Mouse (Mus musculus) left cerebral cortex, adult 18-20 months (tissue): ENCODE results near the gene Pkd2l1. TPM values are rescaled to one million over a fixed set of nuclear protein-coding genes. Genes with fewer than 3 reads are reported as not detected.

Source experiments
- DNase-seq, 2 experiments: peaks; one replicate each; pipeline ENCODE4 v3.0.0; 2021 to 2022; ENCODE audit warnings: low spot score in 2 of 2, mixed read lengths in 1 of 2
- total RNA-seq, 2 experiments: library from RNA; stranded (reverse); gene quantifications; 2 replicates each; pipeline ENCODE4 v1.2.3; 2021

Gene Pkd2l1
- total RNA-seq, 2 experiments from 2014 or later, result 0.16 to 0.23 TPM

- DNase-seq, result no peak
These were observed 84.4 kb downstream of the Pkd2l1 start for GRCm38 (mm10) chr19:44107661-44108521.

- peak; percentile 95 to 97 for DNase-seq
These were observed 85.2 kb downstream of the Pkd2l1 start, which contains the start of gene Chuk for GRCm38 (mm10) chr19:44106831-44107660. TSS of gene Chuk (minus strand) at chr19:44107480.

GRCm38 (mm10) chr19:44104393-44104792 lies 87.8 kb downstream of the Pkd2l1 start:
- DNase-seq, result no peak

GRCm38 (mm10) chr19:44103001-44103400 lies 89.2 kb downstream of the Pkd2l1 start:
- no peak for DNase-seq

- DNase-seq, result no peak
These were observed 91.4 kb downstream of the Pkd2l1 start for GRCm38 (mm10) chr19:44100840-44101239.

Other genes starting within 250 kb of the Pkd2l1 start
- gene Cpn1, start 205.9 kb downstream of the Pkd2l1 start, total RNA-seq, result under 1 TPM; 0.19 to 0.40 TPM
- gene Cyp2c23, start 163.2 kb downstream of the Pkd2l1 start, total RNA-seq, result under 1 TPM; 0.28 TPM
- gene Erlin1, start 122.7 kb downstream of the Pkd2l1 start, total RNA-seq, result 10 to 100 TPM; 22.2 to 23.6 TPM
- gene Chuk, start 85.0 kb downstream of the Pkd2l1 start, total RNA-seq, result 10 to 100 TPM; 46.0 to 46.9 TPM
- 10 to 100 TPM; 20.0 to 21.4 TPM for gene Cwf19l1, start 56.6 kb downstream of the Pkd2l1 start, total RNA-seq
- 10 to 100 TPM; 59.3 to 69.8 TPM for gene Bloc1s2, start 46.0 kb downstream of the Pkd2l1 start, total RNA-seq
- gene Scd3, start 10.8 kb upstream of the Pkd2l1 start, total RNA-seq, result 1 to 10 TPM; 1.9 to 3.0 TPM
- 100 to 1,000 TPM; 581 to 588 TPM for gene Scd2, start 101.2 kb upstream of the Pkd2l1 start, total RNA-seq
- gene Scd4, start 140.7 kb upstream of the Pkd2l1 start, total RNA-seq, result 1 to 10 TPM; 2.2 to 2.7 TPM
- gene Scd1, start 215.4 kb upstream of the Pkd2l1 start, total RNA-seq, result 100 to 1,000 TPM; 126 to 146 TPM